Mouse (Mus musculus) macrophage (primary cell): ENCODE measurements around the gene Terf2ip. TPM values are rescaled to one million over a fixed set of nuclear protein-coding genes. Genes with fewer than 3 reads are reported as not detected.

Source experiments
- H3K27ac ChIP-seq: fragments of 350-480 bp; formaldehyde crosslinking; 2 replicates; pipeline ENCODE4 v1.9.0; 2021
- H3K36me3 ChIP-seq: fragments of 350-480 bp; formaldehyde crosslinking; 2 replicates; pipeline ENCODE4 v1.9.0; 2021; ENCODE audit errors: inconsistent target
- H3K4me3 ChIP-seq: fragments of 350-480 bp; formaldehyde crosslinking; 2 replicates; pipeline ENCODE4 v1.9.0; 2021; ENCODE audit errors: inconsistent target
- H3K79me2 ChIP-seq: fragments of 350-480 bp; formaldehyde crosslinking; 2 replicates; pipeline ENCODE4 v1.9.0; 2021; ENCODE audit errors: inconsistent target
- WGBS: methylation state at CpG from one replicate; pipeline ENCODE4 v1.1.7; 2026; ENCODE audit warnings: inconsistent platforms; ENCODE audit not compliant: missing documents; 5-methylcytosine and 5-hydroxymethylcytosine counted together
- polyA plus RNA-seq: library from polyadenylated mRNA; stranded (reverse); fragments of 250-400 nt; gene quantifications from 3 replicates; pipeline ENCODE4 v1.2.4, GENCODE M21; 2018; ENCODE audit warnings: inconsistent platforms

The Terf2ip gene
- polyA plus RNA-seq, 1 experiment from 2014 or later = 15.2 TPM

- Histone ChIP-seq H3K79me2 (no peaks in the 10 kb centered on the region), H3K4me3 (no peak overlapping the region), H3K27ac (no peak overlapping the region), H3K36me3 (peaks cover 5% of the 10 kb centered on the region; the same call in 1 of the 2 replicates)
- 92% methylated on average over 10 of the region's 10 CpGs for WGBS
These were observed 26.7 kb upstream of the Terf2ip start for GRCm38 (mm10) chr8:111984511-111984910.

DNA sequence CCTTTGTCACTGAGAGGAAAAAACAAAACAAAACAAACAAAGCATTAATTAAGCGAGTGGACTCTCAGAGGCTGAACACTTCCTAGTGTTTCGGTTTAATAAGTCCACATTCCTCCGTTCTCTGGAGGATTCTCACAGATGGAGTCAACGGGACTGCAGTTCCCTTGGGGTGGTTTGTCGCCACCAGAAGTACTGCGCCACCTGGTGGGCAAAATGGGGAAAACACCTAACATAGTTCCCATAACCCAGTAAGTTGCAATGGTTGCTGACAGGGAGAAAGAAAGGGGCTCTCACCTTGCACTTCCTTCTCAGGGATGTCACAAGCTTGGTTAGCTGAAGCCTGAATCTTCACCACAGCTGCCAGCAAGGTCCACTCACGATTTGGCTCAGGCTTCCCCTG is 21.3 kb upstream of the Terf2ip start:
- H3K27ac ChIP-seq = no peak overlapping the region
- H3K79me2 ChIP-seq = no peaks in the 10 kb centered on the region
- WGBS = 12% methylated on average over 7 of the region's 7 CpGs
- no peak overlapping the region for H3K4me3 ChIP-seq
- H3K36me3 ChIP-seq = peaks cover 23% of the 10 kb centered on the region; the same call in 1 of the 2 replicates

- H3K27ac ChIP-seq = no peak overlapping the region
- H3K36me3 ChIP-seq = peaks cover 35% of the 10 kb centered on the region; the same call in 1 of the 2 replicates
- 77% methylated on average over 8 of the region's 8 CpGs for WGBS
- H3K79me2 ChIP-seq = no peaks in the 10 kb centered on the region
- peak overlapping the region; percentile 94 for H3K4me3 ChIP-seq
These were observed 19.9 kb upstream of the Terf2ip start for GRCm38 (mm10) chr8:111991278-111991677.

- H3K36me3 ChIP-seq = peaks cover 41% of the 10 kb centered on the region; the same call in 1 of the 2 replicates
- no peak within 1 kb of the TSS for H3K27ac ChIP-seq
- WGBS = 2% methylated on average over 32 of the region's 33 CpGs
- H3K4me3 ChIP-seq = peak within 1 kb of the TSS; percentile 94
- H3K79me2 ChIP-seq = no peaks in the 10 kb centered on the region
These were observed 19.0 kb upstream of the Terf2ip start, which contains the start of gene Adat1 for GRCm38 (mm10) chr8:111992013-111992702. Gene Adat1, minus strand, starts transcription at chr8:111992302.

GRCm38 (mm10) chr8:111992703-111993039 is 18.5 kb upstream of the Terf2ip start:
- 79% methylated on average over 3 of the region's 3 CpGs for whole genome bisulfite sequencing
- peaks cover 46% of the 10 kb centered on the region for H3K36me3 ChIP-seq
- H3K4me3 ChIP-seq = no peak overlapping the region; the same call in 1 of the 2 replicates
- no peaks in the 10 kb centered on the region for H3K79me2 ChIP-seq
- H3K27ac ChIP-seq = no peak overlapping the region

GRCm38 (mm10) chr8:112004754-112005153 is 6.4 kb upstream of the Terf2ip start:
- Histone ChIP-seq H3K27ac (no peak overlapping the region), H3K36me3 (peaks cover 39% of the 10 kb centered on the region), H3K79me2 (peaks cover 41% of the 10 kb centered on the region), H3K4me3 (no peak overlapping the region)

DNA sequence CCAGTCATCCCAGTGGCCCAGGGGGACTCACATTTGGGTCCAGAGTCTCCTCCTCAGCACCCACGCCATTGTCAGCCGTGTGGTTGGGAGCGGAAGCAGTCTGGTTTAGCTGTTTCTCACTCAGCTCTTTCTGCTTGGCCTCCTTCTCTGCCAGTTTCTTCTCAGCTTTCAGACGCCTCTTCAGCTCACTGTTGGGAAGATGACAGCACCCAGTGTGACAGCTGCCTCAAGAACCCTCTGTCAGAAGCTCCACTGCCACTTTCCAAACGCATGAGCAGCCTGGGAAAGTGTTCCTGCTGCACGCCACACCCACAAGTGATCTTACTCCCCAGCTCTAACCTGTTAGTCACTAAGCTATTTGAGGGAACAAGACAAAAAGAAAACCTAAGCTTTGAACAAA is 5.6 kb upstream of the Terf2ip start:
- 99% methylated on average over 6 of the region's 6 CpGs for WGBS
- peaks cover 49% of the 10 kb centered on the region for H3K79me2 ChIP-seq
- no peak overlapping the region for H3K4me3 ChIP-seq
- H3K36me3 ChIP-seq = peaks cover 31% of the 10 kb centered on the region
- H3K27ac ChIP-seq = no peak overlapping the region

- no peak overlapping the region for H3K27ac ChIP-seq
- H3K4me3 ChIP-seq = no peak overlapping the region
- 96% methylated on average over 2 of the region's 2 CpGs for WGBS
- H3K79me2 ChIP-seq = peaks cover 62% of the 10 kb centered on the region
- H3K36me3 ChIP-seq = peaks cover 10% of the 10 kb centered on the region
These were observed 3.5 kb upstream of the Terf2ip start for GRCm38 (mm10) chr8:112007669-112008068.

GRCm38 (mm10) chr8:112009558-112009957 is 1.6 kb upstream of the Terf2ip start:
- Histone ChIP-seq H3K4me3 (no peak overlapping the region), H3K36me3 (no peaks in the 10 kb centered on the region), H3K79me2 (peaks cover 69% of the 10 kb centered on the region), H3K27ac (no peak overlapping the region)
- WGBS = 92% methylated on average over 7 of the region's 7 CpGs

- Histone ChIP-seq H3K79me2 (peaks cover 58% of the 10 kb centered on the region), H3K27ac (no peak overlapping the region), H3K4me3 (peak overlapping the region; percentile 99), H3K36me3 (peaks cover 6% of the 10 kb centered on the region; the same call in 1 of the 2 replicates)
- under 1% methylated on average over 40 of the region's 40 CpGs for WGBS
These were observed 631 bp downstream of the Terf2ip start for GRCm38 (mm10) chr8:112011816-112012242.

GRCm38 (mm10) chr8:112014936-112015335 is 3.7 kb downstream of the Terf2ip start, which contains the start of gene Gm6793:
Gene Gm6793, minus strand, starts transcription at chr8:112015036.
- Histone ChIP-seq H3K36me3 (peaks cover 31% of the 10 kb centered on the region), H3K79me2 (peaks cover 27% of the 10 kb centered on the region), H3K4me3 (no peak within 1 kb of the TSS), H3K27ac (no peak within 1 kb of the TSS)
- 94% methylated on average over 10 of the region's 11 CpGs for WGBS

DNA sequence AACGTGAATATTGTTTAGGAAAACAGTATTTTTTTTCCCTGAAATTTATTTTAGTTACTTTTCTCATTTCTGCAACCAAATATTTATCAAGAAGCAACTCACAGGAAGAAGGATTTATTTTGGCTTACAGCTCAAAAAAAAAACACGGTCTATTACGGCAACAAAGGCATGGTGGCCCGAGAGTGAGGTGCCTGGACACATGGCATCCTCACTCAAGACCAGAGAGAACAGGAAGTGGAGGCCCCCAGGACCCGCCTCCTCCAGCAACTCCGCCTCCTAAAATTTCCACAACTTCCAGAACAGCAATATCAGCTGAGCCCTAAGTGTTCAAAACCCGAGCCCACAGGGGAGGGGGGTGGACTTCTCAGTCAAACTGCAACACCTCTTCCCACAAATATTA is 18.3 kb downstream of the Terf2ip start:
- H3K79me2 ChIP-seq = no peaks in the 10 kb centered on the region
- no peaks in the 10 kb centered on the region for H3K36me3 ChIP-seq
- H3K27ac ChIP-seq = no peak overlapping the region
- no peak overlapping the region for H3K4me3 ChIP-seq
- whole genome bisulfite sequencing = 68% methylated on average over 7 of the region's 7 CpGs

- Histone ChIP-seq H3K79me2 (no peaks in the 10 kb centered on the region), H3K36me3 (no peaks in the 10 kb centered on the region), H3K4me3 (no peak overlapping the region), H3K27ac (no peak overlapping the region)
- WGBS = 79% methylated on average over 4 of the region's 6 CpGs
These were observed 19.5 kb downstream of the Terf2ip start for GRCm38 (mm10) chr8:112030663-112031062.

DNA sequence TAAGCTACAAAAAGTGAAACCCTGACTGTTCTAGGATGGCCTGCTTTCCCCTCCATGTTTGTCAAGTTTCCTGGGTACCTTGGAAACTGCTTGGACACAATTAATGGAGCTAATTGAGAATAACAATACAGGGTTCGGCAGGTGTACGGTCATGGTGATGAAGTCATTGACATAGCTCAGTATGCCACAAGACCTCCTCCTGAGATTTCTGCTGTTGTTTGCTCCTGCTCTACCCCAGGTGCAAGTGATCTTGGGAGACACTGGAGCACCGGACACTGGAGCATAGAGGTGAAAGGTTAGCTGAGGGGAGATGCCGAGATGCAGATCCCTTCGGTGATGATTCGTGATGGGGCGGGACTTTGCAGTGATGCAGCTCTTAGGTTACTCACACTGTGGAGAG is 21.9 kb downstream of the Terf2ip start:
- Histone ChIP-seq H3K4me3 (no peak overlapping the region), H3K36me3 (no peaks in the 10 kb centered on the region), H3K27ac (no peak overlapping the region), H3K79me2 (no peaks in the 10 kb centered on the region)
- WGBS = 85% methylated on average over 7 of the region's 7 CpGs

GRCm38 (mm10) chr8:112034603-112035002 is 23.4 kb downstream of the Terf2ip start:
- Histone ChIP-seq H3K79me2 (no peaks in the 10 kb centered on the region), H3K4me3 (no peak overlapping the region), H3K27ac (no peak overlapping the region), H3K36me3 (no peaks in the 10 kb centered on the region)
- 7% methylated on average over 8 of the region's 8 CpGs for WGBS

- Histone ChIP-seq H3K36me3 (no peaks in the 10 kb centered on the region), H3K27ac (no peak overlapping the region), H3K4me3 (no peak overlapping the region), H3K79me2 (no peaks in the 10 kb centered on the region)
- 89% methylated on average over 18 of the region's 18 CpGs for WGBS
These were observed 26.3 kb downstream of the Terf2ip start for GRCm38 (mm10) chr8:112037521-112037920.
